Mouse (Mus musculus) brain, adult 2 months (tissue): ENCODE results near the gene Clec4d.
"Not testable (repeated sequence)": the region's sequence is repeated elsewhere in the genome, so short reads cannot be mapped to it uniquely, and the experiment has no call there.

Source experiments
- DNase-seq: peaks from one replicate; pipeline ENCODE4 v3.0.0; 2011; ENCODE audit warnings: low read depth, low spot score

The Clec4d gene

DNA sequence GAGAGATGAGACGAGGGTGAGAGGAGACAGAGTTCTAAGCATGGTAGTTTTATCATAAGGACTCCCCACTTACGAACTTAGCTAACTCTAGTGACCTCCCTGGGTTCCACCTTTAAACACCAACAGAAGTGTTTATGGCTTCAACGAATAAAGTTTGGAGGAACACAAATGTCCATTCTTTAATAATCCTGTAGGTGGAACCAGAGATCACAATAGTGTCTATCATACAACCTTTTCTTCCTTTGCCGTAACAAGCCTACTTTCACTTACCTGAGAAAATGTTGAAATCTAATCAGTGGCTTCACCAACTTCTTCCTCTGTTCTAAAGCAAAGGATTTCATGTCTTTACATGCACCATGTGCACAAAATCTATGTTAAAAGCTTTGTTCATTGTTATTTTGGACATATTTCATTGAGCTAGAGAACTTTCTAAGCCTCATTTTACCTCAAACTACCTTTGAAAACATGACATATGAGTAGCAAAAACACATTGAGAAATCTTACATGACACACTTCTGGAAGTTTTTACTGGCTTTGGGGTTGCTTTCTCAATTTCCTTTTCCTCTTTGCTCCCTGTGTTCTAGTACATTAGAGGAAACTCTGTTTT lies at the start of gene Clec4d:
Clec4d (plus strand) TSS at position 557 of the 607 bp plus-strand sequence.
- no peak for DNase-seq

- DNase-seq, result no peak
These were observed 34.3 kb upstream of the Clec4d start for GRCm38 (mm10) chr6:123227519-123228166.

GRCm38 (mm10) chr6:123229644-123230043 lies 32.3 kb upstream of the Clec4d start, which contains the start of gene Clec4n:
TSS of gene Clec4n (plus strand) at chr6:123229843.
- no peak for DNase-seq

- DNase-seq, result peak; percentile 4
These were observed 30.8 kb upstream of the Clec4d start for GRCm38 (mm10) chr6:123231149-123231548.

GRCm38 (mm10) chr6:123237582-123237981 lies 24.3 kb upstream of the Clec4d start:
- DNase-seq, result no peak

DNA sequence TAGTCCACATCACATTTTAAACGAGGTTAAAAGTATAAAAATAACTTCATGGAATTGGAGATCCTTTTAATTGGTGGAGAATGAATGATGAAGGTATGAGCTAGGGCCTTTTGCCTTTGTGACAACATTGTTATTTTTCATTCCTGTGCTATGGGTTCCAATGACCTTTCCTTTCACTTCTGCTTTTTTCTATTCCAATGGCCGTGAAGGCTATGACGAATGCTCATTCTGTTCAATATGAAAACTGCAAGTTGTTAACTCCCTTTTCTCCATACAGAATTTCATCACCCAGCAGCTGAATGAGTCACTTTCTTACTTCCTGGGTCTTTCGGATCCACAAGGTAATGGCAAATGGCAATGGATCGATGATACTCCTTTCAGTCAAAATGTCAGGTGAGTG lies 17.7 kb upstream of the Clec4d start:
- DNase-seq, result no peak

- DNase-seq, result not testable (repeated sequence)
These were observed 13.0 kb upstream of the Clec4d start for GRCm38 (mm10) chr6:123248862-123249261.

DNA sequence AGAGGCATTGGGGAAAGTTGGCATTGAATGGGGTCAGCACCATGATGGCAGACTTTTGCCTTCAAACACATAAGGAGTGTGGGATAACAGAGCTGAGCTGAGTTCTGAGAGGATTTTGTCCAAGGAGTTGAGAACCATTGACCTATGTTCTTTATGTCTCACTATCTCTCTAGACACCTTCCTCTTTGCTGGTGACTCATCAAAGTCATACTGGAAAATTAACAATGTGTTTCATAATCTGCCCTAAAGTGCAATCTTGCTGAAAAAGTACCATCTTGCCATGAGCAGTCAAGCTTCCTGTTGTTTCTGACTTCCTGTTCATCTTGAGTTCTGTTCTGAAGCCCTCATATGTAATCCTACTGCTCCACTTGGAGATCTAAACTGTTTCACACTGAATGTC lies 9.2 kb upstream of the Clec4d start:
- no peak for DNase-seq

- DNase-seq, result peak; percentile 15
These were observed 3.0 kb upstream of the Clec4d start for GRCm38 (mm10) chr6:123258946-123259345.

DNA sequence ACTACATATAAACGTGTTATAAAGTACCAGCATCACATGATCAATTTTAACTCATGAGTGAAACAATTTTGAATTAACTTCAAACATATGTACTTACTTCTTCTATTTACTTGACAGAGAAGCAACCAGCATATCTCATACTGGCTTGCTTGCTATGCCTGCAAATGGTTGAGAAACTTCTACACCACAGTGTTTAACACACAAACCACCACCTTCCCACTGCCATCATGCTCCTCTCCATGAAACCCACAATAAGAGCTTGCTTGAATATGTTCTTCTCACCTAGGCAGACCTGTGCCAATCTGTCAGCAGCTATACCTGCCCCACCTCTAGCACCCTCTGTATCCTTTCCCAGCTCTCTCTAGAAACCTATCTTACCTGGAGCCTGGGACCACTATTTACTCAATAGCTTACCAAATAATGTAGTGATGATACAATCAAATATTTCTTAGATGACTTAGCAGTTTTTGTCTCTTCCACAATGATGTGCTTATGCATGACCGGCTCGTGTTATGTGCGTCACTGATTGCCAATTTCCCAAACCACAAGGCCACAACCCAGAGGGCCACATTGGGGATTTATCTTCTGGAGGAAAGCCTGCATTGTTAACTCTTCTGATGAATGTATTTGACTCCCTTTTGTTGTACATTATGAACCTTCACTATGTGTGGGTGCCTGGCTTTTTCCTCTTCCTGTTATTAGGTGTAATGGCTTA lies 1.9 kb upstream of the Clec4d start:
- DNase-seq, result no peak

DNA sequence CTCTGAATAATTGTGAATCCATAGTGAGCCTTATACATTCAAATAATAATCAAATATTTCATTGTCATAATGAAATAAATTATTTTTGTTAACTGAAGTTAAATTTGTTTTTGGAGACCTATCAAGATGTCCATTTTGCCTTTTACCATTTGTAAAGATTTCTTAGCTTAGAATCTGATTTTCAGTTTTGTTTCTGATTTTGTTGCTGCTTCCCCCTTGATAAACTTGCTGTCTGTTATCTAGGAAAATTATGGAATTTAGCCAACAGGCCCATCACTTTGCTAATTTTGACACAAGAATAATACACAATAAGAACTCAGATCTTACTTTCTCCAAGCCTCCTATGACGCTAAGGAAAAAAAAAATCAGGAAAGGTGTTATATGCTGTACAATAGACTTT lies 1.0 kb upstream of the Clec4d start:
- DNase-seq, result no peak

- DNase-seq, result no peak
These were observed 2.3 kb downstream of the Clec4d start for GRCm38 (mm10) chr6:123264194-123264593.

- no peak for DNase-seq
These were observed 3.9 kb downstream of the Clec4d start for GRCm38 (mm10) chr6:123265809-123266208.

DNA sequence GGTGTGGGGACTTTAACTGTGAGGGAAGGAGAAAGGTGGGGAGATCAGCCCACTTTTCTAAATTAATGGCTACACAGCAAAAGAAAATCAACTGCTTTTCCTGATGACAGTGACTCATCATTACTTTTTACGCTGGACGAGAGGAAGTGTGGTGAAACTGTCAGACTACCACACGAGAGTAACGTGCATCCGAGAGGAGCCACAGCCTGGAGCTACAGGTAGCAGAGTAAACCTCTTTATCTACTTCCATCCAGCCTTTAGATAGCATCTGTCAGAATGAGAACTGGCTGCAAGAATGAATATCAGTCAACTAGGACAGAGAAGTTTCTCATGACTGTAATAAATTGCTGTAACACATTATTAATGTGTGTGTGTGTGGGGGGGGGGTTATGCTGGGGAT lies 5.0 kb downstream of the Clec4d start:
- DNase-seq, result no peak

- peak; percentile 75 for DNase-seq
These were observed 17.5 kb downstream of the Clec4d start for GRCm38 (mm10) chr6:123279443-123279842.

DNA sequence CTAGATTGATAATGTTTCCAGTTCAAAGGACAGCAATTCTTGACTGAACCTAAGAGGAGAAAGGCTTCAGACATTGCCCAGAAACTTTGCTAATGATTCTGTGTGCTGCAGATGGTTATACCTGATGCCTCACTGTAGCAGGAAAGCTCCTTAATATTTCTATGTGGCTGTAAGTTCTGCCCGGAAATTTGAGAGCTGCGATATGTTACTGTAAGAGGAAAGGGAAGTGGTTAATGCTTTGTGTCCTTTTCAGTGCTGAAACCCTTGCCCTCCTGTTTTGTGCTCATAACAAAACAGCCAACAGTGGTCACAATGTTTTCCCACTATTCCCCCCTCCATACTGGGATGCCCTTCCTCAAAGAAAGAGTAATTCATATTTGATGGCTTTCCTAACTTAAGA lies 24.4 kb downstream of the Clec4d start:
- no peak for DNase-seq

- no peak for DNase-seq
These were observed 27.0 kb downstream of the Clec4d start for GRCm38 (mm10) chr6:123288931-123289330.

GRCm38 (mm10) chr6:123289753-123290152 lies 27.8 kb downstream of the Clec4d start, which contains the start of gene Clec4e:
TSS of gene Clec4e (minus strand) at chr6:123289870.
- DNase-seq, result no peak

DNA sequence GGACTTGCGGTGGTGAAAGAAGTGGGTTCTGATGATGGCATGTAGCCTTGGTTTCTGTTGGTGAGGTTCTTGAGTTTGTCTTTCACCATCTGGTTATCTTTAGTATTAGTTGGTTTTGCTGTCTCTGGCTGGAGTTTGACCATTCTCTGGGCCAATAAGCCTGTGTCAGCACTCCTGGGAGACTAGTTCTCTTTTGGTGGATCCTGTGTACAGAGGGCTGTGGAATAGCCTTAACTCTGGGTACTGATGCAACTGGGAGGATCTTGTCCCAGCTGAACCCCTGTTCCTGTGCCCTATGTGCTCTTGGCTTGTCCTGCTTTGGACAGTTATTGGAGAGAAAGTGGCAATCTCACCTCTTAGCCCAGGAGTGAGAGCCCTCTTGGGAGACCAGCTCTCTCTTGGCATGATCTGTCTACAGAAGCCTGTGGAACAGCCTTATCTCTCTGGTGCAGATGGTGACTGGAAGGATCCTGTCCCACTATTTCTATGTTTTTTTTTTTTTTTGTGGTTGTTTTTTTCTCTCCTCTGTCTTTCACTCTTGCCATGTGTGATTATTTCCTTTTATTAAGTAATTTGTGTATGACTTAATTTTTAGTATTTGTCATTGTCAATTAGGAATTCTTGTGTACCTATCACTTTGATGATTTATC lies 31.0 kb downstream of the Clec4d start:
- DNase-seq, result no peak

DNA sequence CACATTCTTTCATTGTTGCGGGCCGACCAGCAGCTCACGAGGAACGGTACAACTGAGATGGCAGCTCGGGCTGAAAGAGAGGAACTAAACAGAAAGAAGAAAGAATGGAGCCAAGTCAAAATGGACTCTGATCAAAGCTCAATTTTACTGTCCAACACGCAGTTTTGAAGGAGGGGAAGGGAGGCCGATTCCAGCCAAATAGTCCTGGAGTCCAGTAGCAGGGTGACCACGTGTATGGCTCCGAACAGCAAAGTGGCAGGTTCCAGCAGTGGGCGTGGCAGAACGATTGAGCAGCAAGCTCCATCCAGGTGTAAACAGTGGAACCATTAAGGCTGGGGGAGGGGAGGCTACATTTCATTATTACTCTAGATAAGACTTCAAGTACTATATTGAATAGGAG lies 31.6 kb downstream of the Clec4d start:
- DNase-seq, result not testable (repeated sequence)

DNA sequence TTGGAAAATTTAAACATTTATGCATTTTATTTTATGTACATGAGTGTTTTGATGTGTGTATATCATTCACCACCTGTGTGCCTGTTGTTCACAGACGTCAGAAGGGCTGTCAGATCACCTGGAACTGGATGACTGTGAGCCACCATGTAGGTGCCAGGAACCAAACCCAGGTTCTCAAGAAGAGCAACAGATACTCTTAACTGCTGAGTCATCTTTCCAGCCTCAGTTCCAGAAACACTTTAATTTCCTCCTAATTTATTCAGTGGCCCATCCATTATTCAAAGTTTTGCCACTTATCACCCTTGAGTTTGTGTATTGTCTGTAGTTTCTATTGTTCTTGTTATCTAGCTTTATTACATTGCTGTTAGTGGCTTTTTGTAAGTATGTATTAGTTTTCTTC lies 34.8 kb downstream of the Clec4d start:
- no peak for DNase-seq

DNA sequence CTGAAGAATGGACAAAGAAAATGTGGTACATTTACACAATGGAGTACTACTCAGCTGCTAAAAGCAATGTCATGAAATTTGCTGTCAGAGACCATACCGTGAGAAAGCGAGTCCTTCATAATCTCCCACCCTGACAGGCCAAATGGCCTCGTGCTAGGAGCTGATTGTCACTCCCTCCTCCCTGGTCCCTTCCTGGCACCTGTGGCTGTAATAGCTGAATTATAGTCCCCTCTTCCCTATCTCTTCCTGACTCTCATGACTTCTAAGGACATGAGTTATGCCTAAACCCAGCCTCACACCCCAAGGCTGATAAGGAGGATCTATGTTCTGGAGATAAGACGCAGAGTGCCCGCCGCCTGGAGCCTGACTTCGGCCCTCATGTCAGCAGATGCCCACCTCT lies 44.4 kb downstream of the Clec4d start:
- not testable (repeated sequence) for DNase-seq
